Mouse (Mus musculus): ENCODE data around the gene Cyp2d11. TPM values are rescaled to one million over a fixed set of nuclear protein-coding genes. Genes with fewer than 3 reads are reported as not detected.

The Cyp2d11 gene
- total RNA-seq, 2 experiments from 2014 or later, result not detected

Other genes starting within 250 kb of the Cyp2d11 start
- 19.0 and 24.3 TPM in 2 replicates for gene Srebf2, start 246.8 kb downstream of the Cyp2d11 start, total RNA-seq (2014; fragmentation: Nextera tagmentation)
- gene Srebf2, start 246.8 kb downstream of the Cyp2d11 start, total RNA-seq (2017), result 16.5 and 17.5 TPM in 2 replicates
- not detected in 2 replicates for gene Shisa8, start 181.2 kb downstream of the Cyp2d11 start, total RNA-seq (2014; fragmentation: Nextera tagmentation)
- not detected in 2 replicates for gene Shisa8, start 181.2 kb downstream of the Cyp2d11 start, total RNA-seq (2017)
- gene Tnfrsf13c, start 169.7 kb downstream of the Cyp2d11 start, total RNA-seq (2014; fragmentation: Nextera tagmentation), result 0.49 TPM in 1 of 2 replicates, not detected in the other
- gene Tnfrsf13c, start 169.7 kb downstream of the Cyp2d11 start, total RNA-seq (2017), result 0.46 TPM in 1 of 2 replicates, not detected in the other
- gene Cenpm, start 149.3 kb downstream of the Cyp2d11 start, total RNA-seq (2014; fragmentation: Nextera tagmentation), result 15.1 and 39.8 TPM in 2 replicates
- 21.9 and 22.0 TPM in 2 replicates for gene Cenpm, start 149.3 kb downstream of the Cyp2d11 start, total RNA-seq (2017)
- not detected in 2 replicates for gene 1500009C09Rik, start 141.6 kb downstream of the Cyp2d11 start, total RNA-seq (2014; fragmentation: Nextera tagmentation)
- gene 1500009C09Rik, start 141.6 kb downstream of the Cyp2d11 start, total RNA-seq (2017), result not detected in 2 replicates
- 0.28 and 1.1 TPM in 2 replicates for gene Sept3, start 119.1 kb downstream of the Cyp2d11 start, total RNA-seq (2014; fragmentation: Nextera tagmentation)
- gene Sept3, start 119.1 kb downstream of the Cyp2d11 start, total RNA-seq (2017), result 0.13 and 0.67 TPM in 2 replicates
- 0.52 TPM in 1 of 2 replicates, not detected in the other for gene Wbp2nl, start 95.1 kb downstream of the Cyp2d11 start, total RNA-seq (2014; fragmentation: Nextera tagmentation)
- not detected in 2 replicates for gene Wbp2nl, start 95.1 kb downstream of the Cyp2d11 start, total RNA-seq (2017)
- 45.0 and 63.1 TPM in 2 replicates for gene Naga, start 55.1 kb downstream of the Cyp2d11 start, total RNA-seq (2014; fragmentation: Nextera tagmentation)
- 34.0 and 50.4 TPM in 2 replicates for gene Naga, start 55.1 kb downstream of the Cyp2d11 start, total RNA-seq (2017)
- 2.7 and 5.4 TPM in 2 replicates for gene Pheta2, start 55.1 kb downstream of the Cyp2d11 start, total RNA-seq (2014; fragmentation: Nextera tagmentation)
- gene Pheta2, start 55.1 kb downstream of the Cyp2d11 start, total RNA-seq (2017), result 1.9 and 4.1 TPM in 2 replicates
- 192 and 201 TPM in 2 replicates for gene Smdt1, start 55.1 kb downstream of the Cyp2d11 start, total RNA-seq (2014; fragmentation: Nextera tagmentation)
- 84.4 and 94.6 TPM in 2 replicates for gene Smdt1, start 55.1 kb downstream of the Cyp2d11 start, total RNA-seq (2017)
- gene Ndufa6, start 39.7 kb downstream of the Cyp2d11 start, total RNA-seq (2014; fragmentation: Nextera tagmentation), result 266 and 267 TPM in 2 replicates
- gene Ndufa6, start 39.7 kb downstream of the Cyp2d11 start, total RNA-seq (2017), result 173 and 202 TPM in 2 replicates
- 0.54 TPM in 1 of 2 replicates, not detected in the other for gene Cyp2d22, start 13.8 kb downstream of the Cyp2d11 start, total RNA-seq (2014; fragmentation: Nextera tagmentation)
- not detected in 2 replicates for gene Cyp2d22, start 13.8 kb downstream of the Cyp2d11 start, total RNA-seq (2017)
- not detected in 2 replicates for gene Cyp2d10, start 13.2 kb upstream of the Cyp2d11 start, total RNA-seq (2014; fragmentation: Nextera tagmentation)
- gene Cyp2d10, start 13.2 kb upstream of the Cyp2d11 start, total RNA-seq (2017), result not detected in 2 replicates
- not detected in 2 replicates for gene Cyp2d9, start 39.4 kb upstream of the Cyp2d11 start, total RNA-seq (2014; fragmentation: Nextera tagmentation)
- gene Cyp2d9, start 39.4 kb upstream of the Cyp2d11 start, total RNA-seq (2017), result not detected in 2 replicates
- not detected in 2 replicates for gene Cyp2d12, start 161.1 kb upstream of the Cyp2d11 start, total RNA-seq (2014; fragmentation: Nextera tagmentation)
- gene Cyp2d12, start 161.1 kb upstream of the Cyp2d11 start, total RNA-seq (2017), result not detected in 2 replicates
- not detected in 2 replicates for gene Cyp2d34, start 226.9 kb upstream of the Cyp2d11 start, total RNA-seq (2014; fragmentation: Nextera tagmentation)
- not detected in 2 replicates for gene Cyp2d34, start 226.9 kb upstream of the Cyp2d11 start, total RNA-seq (2017)

All from granulocyte monocyte progenitor cell, adult 5-6 weeks (primary cell).